Mouse (Mus musculus): ENCODE measurements around the gene Snrk.
A peak's percentile ranks its signal among the peaks of the same experiment; 100 is the strongest.

The Snrk gene

DNA sequence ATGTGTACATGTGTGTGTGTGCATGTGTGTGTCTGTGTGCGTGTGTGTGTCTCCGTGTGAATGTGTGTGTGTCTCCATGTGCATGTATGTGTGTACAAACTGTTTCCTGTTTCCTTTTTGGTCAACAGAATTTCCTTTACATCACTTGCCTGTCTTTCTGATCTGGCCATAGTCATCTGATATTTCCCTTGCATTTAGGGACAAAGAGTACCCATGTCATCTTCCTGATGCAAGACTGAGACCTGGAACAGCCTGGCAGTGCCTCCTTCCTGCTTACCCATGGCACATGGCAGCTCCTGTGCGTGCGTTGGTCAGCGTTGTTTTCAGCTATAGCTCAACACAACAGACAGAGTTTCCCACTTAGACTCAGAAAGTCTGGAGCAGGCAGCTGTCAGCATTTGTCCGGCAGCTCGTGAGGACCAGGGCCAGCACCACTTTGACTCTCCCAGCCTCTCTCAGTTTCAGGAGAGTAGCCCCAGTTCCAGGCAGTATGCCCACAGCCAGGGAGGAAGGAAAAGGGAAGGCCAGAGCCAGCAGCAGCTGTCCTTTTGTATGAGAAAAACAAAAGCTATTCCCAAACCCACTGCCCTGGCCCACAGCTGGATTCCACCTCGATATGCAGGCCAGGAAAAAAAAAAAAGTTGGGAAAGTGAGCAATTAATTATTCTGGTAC, 7.4 kb upstream of the Snrk start:
- DNase-seq: peak; percentile 69

DNA sequence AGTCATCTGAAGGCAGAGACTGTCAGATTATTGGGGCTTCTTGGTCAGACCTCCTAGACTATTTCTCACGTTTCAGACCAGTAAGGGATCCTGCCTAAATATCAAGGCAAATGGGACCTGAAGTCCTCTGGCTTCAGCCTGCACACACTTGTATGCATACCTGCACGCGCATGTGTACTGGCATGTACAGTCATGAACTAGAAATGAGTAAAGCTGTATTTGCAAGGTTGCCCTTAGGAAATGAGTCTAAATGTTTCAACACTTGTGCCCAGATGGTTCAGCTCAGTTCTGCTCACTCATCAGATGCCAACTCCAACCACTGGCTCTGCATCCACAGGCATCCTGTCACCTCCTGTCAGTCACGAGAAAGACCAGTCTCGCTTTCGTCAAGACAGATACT, 6.6 kb upstream of the Snrk start:
- DNase-seq: no peak

DNA sequence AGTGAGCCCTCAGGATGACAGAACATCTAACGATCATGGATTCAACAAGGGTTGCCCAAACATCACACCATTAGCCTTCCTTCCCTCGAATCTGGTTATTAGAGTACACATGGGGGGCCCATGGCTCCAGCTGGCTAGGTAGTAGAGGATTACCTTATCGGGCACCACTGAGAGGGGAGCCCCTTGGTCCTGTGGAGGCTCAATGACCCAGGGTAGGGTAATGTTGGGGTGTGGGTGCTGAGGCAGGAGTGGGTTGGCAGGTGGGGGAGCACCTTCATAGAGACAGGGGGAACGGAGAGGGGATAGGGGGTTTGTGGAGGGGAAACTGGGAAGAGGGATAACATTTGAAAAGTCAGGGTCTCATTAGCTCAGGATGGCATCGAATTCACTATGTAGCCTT, 6.1 kb upstream of the Snrk start:
- no peak for DNase-seq

DNA sequence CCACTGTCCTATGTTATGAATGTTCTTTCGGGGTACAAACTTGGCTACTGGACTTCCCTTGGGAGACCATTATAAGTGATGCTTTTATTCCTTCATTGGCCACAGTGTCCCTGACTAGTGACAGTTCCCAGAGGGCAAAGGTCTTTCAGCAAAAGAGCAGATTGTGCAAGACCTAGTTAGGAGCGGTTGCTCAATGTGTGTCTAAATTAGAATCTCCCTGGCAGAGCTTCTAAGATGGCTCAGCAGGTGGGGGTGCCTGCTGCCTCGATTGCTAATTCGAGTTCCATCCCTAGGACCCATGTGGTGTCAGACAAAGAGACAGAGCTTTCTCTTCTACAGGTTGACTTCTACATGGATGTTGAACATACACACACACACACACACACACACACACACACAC, 1.5 kb upstream of the Snrk start:
- peak; percentile 42 for DNase-seq

DNA sequence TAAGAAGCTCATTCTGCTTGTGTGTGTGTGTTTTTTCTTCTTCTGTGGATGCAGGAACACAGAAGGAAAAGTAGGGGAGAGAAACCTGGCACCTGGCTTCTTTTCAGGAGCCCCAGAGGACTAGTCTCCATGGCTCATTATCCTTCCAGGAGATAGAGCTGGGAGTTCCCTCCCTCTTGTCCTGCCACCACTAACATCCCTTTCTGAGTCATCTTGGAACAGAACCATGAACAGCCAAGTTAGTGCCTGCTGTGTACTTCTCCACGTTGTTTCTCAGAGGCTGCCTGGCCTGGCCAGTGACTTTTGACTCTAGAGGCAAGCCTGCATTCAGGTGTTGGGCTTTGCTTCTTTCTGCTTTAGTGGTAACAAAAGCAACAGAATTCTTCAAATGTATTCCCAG, 707 bp upstream of the Snrk start:
- DNase-seq: no peak

DNA sequence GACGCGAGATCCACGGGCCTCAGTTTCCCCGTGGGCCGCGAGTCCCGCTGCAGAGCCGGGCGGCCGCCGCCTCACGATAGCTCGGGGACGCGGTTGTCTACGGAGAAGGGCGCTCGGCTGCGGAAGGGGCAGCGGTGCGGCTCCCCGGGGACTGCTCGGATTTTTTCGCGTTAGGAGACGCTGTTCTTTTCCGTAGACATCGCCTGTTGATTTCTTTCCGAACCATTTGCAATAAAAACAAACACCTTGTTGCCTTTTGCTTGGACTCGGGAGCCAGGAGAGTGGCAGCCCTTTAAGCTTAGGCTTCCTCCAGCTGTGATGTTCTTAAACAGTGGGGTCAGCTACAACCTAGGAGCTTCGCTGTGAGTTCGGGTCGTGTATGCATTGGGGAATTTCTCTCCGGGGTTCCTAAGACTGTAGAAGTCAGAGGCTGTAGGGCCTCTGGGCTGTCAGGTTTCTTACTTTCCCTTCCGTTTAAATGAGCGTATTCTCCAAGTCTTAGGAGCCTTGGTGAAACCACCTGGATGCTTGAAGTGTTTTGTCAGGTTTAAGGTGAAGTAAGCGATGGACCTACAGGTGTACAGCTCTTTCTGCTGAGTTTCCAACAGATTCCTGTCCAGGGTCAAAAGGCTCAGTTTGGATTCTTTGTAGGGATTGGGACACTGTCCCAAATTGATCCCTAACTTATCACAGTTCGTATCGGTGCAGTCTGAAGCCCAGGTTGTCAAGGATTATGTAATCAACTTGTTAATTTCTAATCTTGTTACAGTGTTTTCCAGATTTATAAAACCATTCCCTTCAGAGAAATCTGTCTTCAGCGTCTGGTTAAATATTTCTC, 845 bp downstream of the Snrk start:
- DNase-seq: peak; percentile 54

DNA sequence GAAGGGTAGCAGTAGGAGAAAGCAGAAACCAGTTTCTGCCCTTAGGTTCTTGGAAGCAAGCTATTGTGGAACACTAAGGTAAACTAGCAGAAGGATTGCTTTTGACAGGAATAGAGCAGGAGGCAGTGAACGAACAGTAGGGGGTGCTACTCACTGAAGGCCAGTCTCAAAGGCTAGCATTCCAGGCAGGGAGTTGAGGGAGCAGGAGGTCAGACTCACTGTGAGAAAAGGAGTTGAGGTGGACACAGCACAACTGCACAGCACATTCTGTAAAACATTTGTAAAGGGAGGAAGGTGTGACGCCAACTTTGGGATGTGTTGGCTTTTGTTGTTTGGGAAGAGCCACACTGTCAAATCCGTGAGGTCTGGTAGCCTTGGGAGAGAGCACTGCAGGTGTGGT, 3.0 kb downstream of the Snrk start:
- peak; percentile 73 for DNase-seq

DNA sequence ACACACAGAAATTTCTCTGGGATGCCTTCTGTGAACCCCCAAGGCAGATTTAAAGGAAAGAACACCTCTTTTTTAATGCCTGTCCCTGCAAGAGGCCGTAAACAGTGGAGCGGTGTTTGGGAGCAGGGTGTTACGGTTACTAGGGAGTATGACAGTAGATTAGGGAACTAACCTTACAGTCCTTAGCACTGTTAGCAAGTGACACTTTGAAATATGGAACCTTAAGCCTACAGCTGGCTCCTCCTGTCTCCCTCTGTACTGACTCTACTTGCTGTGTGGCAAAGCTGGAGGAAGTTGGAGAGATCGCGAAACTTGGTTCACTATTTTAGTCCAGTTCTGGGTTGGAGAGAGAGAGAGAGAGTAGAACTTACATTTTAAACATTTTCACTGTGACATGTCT, 5.0 kb downstream of the Snrk start:
- no peak for DNase-seq

DNA sequence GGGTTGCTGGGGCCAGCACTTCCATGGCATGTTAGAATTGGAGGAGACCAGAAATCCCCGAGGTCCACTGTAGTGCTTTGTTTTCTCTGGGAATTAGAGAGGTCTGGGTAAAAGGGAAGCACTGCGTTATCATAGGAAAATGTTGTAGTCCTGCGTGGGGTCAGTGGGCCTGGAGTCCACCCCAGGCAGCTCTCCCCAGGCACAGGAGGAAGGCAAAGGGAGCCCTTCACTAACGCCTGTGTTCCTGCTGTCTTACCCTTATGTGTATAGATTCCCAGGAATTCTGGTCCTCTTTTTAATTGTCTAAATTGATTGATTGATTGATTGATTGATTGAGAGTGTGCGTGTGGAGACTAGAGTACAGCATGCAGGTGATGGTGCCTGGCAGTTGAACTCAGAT, 6.1 kb downstream of the Snrk start:
- DNase-seq: no peak

DNA sequence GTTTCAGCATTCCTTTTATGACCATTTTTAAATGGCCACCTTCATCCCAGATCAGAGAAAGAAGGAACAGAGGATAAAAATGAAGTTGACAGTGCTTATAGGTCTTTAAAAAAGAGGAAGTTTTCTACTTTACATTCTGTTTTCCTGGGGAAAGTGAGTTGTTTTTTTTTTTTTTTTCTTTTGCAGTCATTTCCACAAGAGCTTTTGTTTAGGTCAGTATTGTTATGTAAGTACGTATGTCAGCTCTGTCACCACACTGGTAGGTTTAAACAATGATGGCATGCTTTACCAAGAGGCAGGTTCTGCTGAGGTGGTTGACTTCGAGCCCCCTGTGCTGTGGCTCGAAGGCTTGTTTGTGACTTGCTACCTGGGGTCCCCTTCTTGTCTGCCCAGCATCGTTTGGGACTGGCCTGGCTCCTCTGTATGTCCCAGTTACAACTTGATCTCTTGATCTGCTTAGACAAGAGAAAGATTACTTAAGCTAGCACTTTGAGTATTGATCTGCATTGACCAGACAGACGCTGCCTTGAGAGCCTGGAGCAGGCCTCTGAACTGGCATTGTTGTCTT, 8.7 kb downstream of the Snrk start:
- DNase-seq: no peak

DNA sequence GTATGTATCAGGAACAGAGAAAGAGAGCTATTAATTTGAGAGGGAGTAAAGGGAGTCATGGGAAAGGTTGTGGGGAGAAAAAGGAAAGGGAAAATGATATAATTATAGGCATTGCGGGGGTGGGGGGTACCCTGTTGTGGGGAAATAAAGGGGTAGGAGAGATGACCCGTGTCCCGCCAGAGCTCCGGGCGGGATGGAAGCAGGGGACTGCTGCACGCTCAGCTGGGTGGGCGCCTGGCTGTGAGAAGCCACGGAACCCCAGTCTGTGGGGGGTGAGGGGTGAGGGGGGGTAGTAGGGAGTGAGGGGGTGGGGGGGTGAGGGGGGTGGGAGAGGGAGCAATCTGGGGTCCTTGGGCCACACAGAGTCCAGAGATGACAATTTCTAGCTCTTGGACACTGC, 9.7 kb downstream of the Snrk start:
- no peak for DNase-seq

DNA sequence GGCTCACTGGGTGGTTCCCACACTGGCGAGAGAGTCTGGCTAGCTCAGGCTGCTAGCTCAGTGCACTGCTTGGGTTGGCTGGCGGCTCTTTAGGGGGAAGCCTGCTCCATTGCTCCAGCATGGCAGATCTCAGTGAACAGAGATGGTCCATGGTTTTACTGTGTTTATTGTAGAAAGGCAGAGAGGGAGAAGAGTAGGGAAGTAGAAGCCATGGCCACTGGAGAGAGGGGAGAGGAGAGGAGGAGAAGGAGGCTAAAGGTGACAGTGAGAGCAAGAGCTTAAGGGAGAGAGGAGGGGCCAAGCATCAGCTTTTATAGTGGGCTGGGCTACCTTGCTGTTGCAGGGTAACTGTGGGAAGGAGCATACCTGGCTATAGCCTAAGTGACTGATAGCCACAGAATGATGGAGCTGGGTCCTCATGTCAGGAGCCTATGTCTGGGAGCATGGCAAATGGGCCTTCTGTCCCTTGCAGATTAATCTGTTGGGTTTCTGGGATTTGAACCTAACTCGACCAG, 10.3 kb downstream of the Snrk start:
- no peak for DNase-seq

DNA sequence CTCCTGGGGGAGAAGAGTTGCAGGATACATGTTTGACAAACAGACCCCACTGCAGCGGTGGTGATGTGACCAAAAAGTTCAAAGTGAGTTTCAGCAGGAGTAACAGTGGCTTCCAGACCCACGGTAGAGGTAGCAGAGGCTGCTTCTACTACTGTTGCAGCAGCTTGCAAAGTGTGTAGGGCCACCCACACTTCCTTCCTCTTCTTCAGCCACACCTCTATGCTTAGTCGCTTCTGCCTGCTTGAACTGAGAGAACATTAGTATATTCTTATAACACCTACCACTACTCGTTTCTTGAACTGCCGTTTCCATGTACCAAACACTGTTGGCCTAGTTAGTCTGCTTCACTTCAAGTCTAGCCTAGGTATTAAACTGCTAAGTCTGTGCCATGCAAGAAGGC, 11.6 kb downstream of the Snrk start:
- DNase-seq: no peak

DNA sequence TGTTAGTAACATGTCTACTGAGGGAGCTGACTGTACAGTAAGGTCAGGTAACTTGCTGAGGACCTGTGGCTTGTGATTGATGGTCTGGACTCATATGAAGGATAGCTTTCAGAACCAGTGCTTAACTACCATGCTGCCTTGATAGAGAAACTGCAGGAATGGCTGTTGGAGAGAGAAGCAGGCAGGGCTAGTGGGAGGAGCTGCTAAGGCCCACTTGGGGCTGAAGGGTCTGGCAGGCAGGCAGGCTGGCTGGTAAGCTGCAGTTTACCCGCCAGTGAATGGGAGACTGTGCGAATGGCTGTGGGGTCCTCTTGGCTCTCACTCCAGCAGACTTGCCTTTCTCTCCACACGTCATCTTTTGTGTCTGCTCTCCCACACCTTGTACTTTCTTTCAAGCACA, 13.6 kb downstream of the Snrk start:
- DNase-seq: no peak

DNA sequence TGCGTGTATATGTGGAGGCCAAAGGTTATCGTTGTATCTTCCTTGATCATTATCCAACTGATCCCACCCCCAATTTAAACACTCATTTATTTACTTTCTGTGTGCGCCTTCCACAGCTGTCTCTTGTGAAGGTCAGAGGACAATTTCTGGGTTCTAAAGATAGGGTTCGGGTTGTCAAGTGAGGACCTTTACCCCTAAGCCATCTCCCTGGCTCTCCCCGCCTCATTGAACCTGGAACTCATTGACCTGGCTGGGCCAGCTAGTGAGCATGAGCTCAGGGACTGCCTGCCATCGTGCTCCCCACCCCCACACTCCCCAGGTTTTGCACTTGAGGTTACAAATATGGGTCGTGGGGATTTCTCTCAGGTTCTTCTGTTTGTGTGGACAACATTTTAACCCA, 15.1 kb downstream of the Snrk start:
- DNase-seq: no peak

DNA sequence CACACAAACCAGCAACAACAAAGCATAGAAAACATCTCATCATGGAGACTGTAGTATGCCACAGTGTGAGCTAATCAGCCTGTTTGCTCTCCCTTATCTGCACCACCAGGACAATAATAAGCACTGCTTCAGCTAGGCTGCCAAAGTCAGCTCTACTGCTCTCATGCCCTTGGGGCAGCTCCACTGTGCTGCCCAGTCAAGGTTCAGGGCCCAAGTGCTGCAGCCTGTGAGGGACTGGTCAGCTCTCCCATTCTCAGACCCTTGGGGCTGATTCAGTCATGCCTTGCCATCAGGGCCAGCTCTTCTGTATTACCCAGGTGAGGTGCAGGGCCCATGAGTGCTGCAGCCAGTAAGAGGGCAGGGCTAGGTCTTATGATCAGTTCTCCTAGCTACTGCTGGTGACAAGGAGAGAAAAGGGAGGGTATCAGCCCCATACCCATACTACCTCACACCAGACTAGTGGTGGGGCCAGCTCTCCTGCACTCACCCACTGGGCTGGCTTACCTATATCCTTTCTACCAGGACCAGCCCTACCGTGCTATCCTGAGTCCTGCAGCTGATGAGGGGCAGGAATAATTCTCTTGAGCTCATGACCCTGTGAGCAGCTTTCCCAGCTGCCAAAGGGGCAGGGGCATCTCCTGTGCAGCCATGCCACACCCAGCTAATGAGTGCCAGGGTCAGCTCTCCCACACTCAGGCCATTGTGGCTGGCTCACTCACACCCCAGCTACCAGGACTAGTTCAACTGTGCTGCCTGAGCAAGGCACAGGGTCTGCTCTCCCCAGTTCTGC, 18.2 kb downstream of the Snrk start:
- DNase-seq: no peak

DNA sequence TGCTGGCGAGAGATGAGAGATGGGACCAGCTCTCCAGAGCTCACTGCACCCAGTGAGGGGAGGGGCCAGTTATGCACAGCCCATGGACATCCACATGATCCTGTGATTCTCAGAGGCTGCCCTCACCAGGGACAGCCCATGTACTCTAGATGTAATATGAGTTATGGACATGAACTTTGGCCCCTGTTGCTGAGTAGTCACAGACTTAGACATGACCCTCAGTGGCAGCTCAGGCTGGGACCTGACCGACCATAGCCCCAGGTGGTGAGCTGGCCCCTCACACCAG, 18.8 kb downstream of the Snrk start:
- DNase-seq: no peak

DNA sequence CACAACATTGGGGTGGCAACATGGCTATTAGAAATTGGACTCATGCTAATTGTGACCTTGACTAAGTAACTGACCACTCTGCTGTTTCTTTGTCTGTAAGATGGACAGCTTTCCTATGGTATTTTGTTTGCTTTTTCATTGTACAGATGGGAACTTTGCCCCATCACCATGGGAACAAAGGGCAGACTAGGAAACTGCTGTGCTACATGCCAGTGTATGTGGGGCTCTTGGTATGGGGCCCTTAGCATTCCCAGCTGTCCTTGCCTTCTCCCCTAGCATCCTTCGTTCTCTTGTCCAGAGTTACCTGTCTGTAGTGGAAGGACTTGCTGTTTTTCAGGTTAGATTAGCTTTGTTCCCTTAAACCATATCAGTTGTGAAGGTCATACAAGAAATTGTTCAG, 20.9 kb downstream of the Snrk start:
- no peak for DNase-seq

DNA sequence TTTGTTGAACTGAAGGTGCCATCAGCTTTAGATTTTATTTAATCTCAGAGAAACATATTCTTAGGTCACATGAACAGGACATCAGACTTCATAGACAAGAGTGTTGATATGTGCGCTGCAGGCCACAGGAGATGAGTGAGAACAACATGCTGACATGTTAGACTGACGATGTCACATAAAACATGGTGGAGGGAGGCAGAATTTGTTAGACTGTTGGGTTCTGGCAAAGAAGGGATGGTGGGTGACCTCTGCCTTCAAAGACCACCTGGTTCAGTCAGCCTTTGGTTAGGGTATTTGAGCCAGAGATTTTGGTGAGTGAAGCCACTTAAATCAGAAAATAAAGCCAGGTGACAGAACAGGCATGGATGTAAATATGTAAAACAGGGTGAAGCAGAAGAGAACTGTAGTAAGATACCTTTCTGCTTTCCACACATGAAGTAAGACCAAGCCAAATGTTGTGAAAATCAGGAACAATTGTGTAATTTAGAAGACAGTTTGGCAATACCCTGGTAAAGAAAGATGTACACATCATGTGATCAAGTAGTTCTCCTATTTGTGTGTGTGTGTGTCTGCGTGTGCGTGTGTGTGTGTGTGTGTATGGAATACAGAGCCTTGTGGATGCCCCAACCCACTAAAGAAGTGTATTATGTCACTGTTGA, 21.4 kb downstream of the Snrk start:
- DNase-seq: no peak

DNA sequence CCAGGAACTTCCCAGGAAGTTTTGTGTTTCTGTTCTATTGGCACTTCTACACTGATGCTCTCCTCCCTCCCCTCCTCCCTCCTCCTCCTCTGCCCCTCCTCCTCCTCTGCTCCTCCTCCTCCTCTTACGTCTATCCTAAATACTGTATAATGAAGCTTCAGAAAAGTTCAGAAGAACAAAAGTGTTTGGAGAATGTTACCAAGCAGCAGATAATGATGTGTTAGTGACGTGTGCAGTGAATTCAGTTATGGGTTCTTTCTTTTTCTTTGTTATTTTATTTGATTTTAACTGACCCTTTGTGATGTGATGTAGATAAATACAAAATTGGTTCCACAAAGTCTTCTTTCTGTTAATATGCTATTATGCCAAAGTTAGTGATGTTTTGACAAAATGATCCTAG, 22.2 kb downstream of the Snrk start:
- DNase-seq: no peak

DNA sequence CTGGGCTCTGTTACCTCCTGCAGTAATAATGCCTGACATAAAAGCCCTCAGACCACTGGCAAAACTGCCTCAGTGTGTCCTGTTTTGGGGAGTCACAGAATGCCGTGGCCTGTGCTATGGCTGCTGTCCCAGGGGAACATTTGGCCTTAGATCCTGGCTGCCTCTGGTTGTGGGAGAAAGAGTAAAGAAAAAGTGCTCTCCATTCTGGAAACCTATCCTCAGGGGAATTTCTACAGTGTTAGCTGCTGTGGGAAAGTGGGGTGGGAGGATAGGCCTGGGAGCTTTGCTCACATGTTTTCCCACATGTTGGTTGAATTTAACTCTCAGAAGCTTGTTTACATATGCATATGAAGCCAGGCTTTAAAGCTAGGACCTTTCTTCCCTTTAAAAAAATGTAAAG, 26.2 kb downstream of the Snrk start:
- no peak for DNase-seq

DNA sequence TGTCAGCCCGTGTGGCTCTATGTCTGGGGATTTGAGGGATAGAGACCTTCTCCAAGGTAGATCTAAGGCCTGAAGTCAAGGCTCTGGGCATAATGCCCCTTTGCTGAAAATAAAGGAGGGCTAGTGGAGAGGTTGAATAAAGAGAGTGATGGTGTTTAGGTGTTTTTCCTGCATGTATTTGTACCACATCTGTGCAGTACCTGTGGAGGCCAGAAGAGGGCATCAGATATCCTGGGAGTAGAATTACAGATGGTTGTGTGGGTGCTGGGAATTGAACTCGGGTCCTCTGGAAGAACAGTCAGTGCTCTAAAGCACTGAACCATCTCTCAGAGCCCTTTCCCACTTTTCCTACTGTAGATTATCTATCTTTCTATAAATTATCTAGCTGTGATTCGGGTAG, 27.7 kb downstream of the Snrk start:
- DNase-seq: no peak

DNA sequence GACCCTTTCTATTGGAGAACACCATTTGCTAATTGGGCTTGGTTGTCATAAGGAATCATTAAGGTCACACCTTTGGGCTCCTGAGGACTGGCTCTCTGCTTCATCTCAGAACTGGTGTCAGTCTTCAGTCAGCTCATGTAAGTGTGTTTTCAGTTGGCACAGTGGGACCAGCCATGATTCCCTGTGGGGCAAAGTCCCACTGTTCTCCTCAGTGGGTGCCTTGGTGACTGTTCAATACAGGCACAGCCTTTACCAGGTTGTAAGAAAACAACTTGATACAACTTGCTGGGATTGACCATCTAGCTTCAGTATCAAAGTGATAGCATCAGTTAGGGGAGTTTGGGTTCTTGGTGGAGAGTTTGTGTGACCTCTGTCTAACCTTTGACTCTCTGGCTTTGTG, 28.6 kb downstream of the Snrk start:
- no peak for DNase-seq
